Mouse (Mus musculus) liver, postnatal 0 days (tissue): ENCODE measurements at regions not wholly inside any gene's neighbourhood (a gene's known extent, or its start where the extent isn't known, plus 50 kb on each side); places are given as distances from the start of the nearest gene placed in this dataset.

Experiments
- CTCF ChIP-seq: sonication (generic); IDR thresholded peaks from 2 replicates; pipeline ENCODE4 v1.5.1; 2016; ENCODE audit warnings: antibody characterized with exemption, low read depth
- EP300 ChIP-seq: IDR thresholded peaks from 2 replicates; pipeline ENCODE4 v1.6.1; 2016; ENCODE audit warnings: antibody characterized with exemption, low read depth, mild to moderate bottlenecking

GRCm38 (mm10) chr1:59418748-59419147, 63.5 kb upstream of the Fzd7 start:
- TF ChIP-seq CTCF (no peak), EP300 (no peak)
